Mouse (Mus musculus) retina, adult 2 months (tissue): ENCODE measurements around the gene Hist2h3c1.
"Not testable (repeated sequence)": the region's sequence is repeated elsewhere in the genome, so short reads cannot be mapped to it uniquely, and the experiment has no call there.

ENCODE experiments used
- DNase-seq: peaks from one replicate; pipeline ENCODE4 v3.0.0-alpha.2; 2012; ENCODE audit warnings: low read depth, low spot score

Gene Hist2h3c1

DNA sequence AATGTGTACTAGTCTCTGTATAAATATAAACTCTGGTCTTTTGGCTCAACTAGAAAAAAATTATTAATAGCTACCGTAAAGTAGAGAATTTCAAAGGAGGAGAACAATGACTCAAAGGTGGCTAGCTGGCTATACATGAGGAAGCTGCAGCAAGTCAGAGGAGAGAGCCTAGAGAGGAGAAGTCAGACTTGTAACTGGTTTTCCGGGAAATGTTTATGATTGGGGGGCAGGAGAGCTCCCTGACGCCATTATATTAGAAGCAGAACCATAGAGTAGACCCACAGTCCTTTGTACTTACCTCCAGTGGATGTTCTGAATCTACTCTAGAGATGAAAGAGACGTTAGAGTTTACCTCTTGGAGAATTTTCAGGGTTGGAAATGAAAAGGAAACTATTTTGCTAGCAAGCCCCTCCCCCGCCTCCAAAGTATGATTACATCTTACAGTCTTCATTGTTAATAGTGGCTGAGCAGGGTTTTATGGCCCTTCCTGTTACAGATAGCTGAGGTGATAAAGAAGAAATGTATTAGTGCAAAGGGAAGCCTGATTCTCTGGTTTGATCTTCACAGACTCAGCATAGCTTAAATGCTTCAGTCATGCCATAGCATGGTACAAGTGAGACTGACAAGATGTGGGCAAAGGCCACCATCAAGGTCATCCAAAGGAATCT lies 9.6 kb downstream of the Hist2h3c1 start:
- DNase-seq = no peak

DNA sequence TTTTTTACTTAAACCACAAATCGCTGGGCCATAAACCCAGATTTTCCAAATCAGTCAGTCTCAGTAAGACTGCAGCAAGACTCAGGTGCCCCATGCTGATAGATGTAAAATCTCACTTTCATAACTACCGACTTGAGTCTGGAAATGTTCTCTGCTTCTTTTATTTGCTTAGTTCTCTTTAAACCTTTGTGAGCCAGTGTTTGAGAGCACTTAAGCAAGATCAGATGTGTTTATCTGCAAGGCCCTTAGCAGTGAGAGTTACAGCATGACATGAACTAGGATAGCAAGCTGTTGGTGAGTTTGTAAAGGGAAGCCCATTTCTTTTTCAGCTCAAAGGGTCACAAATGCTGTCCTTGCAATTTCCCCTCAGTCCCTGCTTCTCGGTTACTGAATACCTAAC lies 10.7 kb downstream of the Hist2h3c1 start:
- DNase-seq = no peak

DNA sequence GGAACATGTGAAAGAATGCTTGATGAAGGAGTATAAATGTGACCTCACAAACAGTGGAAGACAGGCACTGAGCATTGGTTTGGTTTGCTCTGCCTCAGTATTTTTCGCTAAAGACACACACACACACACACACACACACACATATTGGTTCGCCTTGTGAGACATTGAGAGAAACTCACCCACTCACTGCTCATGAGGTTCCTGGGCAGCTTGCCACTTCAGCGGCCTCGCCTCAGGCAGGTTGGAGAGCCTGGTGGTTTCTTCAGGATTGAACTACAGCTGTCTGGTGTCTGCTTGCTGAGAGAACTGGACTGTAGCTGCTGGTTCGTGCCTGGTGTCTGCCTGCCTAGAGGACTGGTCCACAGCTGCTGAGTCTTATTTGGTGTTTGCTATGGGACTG lies 13.7 kb downstream of the Hist2h3c1 start:
- no peak for DNase-seq

DNA sequence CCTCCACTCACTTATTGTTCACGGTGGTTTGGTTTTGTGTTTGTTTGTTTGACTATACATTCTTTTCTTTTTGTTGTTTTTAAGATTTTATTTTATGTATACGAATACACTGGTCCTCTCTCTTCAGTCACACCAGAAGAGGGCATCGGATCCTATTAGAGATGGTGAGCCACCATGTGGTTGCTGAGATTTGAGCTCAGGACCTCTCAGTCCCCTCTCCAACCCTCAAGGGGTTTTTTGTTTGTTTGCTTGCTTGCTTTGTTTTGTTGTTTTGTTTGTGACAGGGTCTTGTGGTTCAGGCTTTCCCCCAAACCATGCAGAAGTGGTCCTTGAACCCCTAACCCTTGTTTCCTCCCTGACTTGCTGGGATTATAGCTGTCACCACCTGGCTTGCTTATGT lies 15.1 kb downstream of the Hist2h3c1 start:
- DNase-seq = no peak

DNA sequence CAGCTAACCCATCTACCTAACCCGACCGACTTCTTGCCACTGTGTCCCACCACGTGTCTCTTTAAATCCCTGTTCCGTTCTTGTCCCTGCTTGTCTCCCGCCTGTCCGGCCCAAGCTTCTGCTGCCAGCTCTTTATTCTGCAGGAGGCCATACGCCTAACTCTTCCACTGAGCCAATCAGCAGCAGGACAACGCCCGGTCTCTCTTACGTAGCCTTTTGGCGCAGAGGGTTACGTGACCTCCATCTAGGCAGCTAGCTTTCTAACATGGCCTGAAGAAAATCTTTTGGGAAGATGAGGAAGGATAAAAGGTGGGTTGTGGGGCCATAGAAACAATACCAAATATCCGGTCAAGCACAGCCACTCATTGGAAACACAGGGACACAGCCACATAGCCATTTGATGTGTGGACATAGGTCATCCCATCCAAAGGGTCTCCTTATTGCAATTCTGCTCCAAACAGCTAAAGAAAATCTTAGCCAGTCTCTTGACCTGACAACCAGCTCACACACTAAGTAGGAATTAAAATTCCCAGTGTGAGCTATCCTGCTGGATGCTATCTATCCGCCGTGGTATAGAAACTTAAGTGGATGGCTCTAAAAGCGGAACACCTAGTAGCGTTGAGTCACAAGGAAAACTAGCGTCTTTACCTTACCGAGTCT lies 15.9 kb downstream of the Hist2h3c1 start:
- no peak for DNase-seq

DNA sequence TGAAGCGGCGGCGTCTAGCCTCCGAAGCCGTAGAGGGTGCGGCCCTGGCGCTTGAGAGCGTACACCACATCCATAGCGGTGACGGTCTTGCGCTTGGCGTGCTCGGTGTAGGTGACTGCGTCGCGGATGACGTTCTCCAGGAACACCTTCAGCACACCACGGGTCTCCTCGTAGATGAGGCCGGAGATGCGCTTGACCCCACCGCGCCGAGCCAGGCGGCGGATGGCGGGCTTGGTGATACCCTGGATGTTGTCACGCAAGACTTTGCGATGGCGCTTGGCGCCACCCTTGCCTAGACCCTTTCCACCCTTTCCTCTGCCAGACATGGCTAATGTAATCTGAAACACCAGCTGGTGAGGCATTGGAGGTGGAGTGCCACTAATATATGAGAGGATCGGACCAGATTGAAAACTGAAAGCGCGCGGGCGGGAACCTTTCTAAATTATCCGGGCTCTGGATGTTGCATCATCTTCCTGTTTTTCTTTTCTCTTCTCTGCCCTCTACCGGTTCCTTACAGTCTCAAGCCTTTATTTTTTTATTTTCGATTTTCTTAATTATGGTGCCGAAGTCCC lies 16.6 kb downstream of the Hist2h3c1 start, which contains the start of gene Hist2h4:
Gene Hist2h4, minus strand, starts transcription at position 333 of the 572 bp plus-strand sequence.
- peak; percentile 89 for DNase-seq

DNA sequence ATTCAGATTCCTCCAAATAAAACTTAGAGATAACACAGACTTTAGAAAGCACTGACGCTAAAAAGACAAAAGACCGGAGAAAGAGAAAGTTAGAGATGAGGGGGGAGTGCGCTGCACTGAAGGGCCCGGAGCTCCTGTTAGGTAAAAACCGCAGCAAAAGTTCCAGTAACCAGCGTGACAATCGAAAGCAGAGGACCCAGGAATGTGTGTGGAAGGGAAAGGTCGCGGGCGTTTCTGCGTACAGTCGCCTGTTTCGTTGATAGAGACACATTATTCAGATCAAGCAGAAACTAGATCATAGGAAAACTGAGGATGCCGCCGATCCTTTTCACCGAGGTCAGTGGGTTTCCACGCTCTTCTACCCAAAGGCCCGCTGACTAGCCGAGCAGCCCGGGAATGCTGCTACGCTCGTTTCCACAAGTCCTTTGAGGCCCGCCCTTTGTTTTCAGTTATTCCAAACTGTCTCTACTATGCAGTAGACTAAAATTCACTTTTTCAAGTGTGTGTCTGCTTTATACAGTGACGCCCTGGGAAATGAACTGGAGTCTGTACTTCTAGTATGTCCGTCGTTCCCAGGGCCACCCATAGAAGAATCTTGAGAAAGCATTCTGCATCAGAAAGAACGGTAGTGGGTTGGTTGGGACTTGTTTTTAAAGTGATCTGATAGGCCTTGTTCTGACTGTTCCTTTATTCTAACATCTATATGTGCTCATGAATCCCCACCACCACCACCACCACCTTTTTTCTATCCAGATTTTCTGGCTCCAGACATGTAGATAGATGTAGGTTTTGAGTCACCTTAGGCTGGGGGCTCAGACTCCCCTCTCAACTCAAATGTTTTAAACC lies 17.3 kb downstream of the Hist2h3c1 start:
- DNase-seq = no peak

DNA sequence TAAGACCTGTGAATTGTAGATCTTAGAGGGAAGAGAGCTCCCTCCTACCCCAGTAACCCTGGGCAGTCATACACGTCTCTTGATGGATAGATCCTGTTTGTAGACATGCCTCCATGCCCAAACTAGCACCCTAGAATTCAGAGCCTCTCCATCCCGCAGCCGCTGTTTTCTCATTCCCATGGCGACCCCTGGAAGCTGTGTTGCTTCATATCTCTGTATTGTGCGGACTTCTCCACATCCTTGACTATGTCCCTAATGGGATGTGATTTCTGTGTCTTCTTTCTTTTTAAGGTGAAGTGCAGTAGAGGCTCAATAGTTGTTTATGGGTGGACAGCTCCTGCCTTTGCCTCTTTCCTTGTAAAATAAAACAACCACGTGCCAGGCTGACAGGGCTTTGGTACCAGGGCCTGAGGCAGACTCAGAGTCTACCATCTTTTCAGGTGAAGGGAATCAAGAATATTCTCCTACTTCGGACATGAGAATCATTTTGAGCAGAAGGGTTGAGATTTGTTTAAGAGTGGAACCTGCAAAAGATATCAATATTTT lies 18.0 kb downstream of the Hist2h3c1 start:
- no peak for DNase-seq

DNA sequence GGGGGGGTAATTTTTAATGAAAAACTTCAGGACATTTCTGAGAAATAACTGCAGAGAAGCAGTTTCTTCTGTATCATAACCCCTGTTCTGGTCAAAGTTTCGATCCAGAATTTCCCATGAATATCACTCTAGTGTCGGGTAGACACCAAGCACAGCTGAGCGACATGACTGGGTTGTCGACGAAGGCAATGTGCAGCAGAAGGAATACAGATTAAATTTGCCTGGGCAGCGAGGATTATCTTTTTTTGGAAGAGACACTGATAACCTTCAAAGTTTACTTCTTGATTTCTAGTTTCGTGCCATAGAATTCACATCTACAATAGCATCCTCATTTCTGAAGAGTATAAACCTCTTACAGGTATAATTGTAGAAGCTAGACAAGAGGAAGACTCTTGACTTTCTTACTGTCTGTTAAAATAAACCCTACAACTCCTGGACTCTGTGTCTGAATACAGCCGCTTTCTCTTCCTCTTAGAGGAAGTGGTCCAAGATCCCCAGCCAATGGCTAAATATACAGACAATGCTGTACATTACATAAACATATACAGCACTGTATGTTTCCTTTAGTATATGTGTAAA lies 19.7 kb downstream of the Hist2h3c1 start:
- no peak for DNase-seq

DNA sequence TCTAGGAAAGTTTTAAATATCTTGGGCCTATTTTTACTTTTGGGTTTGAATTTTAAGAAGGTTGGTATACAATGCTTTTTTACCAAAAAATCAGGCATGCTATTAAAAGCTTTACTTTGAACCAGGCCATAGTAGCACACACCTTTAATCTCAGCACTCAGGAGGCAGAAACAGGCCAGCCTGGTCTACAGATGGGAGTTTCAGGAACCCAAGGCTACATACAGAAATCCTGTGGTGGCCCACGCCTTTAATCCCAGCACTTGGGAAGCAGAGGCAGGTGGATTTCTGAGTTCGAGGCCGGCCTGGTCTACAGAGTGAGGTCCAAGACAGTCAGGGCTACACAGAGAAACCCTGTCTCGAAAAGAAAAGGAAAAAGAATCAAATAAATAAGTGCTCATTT lies 21.1 kb downstream of the Hist2h3c1 start:
- no peak for DNase-seq

DNA sequence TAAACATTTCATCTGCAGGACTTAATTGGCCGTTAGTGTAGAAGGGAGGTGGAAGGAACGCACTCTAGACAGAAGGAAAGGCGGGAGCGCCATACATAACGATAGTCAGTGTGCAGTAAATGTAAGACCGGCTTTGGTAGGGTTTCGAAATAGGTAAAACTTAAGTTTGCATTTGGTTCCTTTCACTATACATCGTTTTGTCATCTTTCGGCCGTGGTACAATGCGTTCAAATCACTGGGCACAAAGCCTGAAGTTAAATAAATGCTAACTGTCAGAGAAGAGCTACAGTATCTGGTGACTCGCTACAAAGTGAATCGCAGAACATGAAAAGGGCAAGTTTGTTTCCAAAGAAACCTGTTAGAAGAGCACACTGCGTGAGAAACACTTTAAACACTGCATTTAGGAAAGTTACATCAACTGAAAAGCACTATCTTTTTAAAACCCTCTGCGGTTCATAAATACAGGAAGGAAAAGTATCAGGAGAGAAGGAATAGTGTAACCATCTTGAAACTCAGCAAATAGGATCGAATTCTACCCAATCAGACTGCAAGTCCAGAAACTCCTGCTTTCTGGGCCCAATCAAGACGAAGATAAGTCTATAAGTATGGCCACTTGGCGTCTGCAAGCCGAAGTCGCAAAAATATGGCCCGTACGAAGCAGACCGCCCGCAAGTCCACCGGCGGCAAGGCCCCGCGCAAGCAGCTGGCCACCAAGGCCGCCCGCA lies 21.7 kb downstream of the Hist2h3c1 start, which contains the start of gene Hist2h3b:
Gene Hist2h3b, plus strand, starts transcription at position 604 of the 725 bp plus-strand sequence.
- DNase-seq = no peak

DNA sequence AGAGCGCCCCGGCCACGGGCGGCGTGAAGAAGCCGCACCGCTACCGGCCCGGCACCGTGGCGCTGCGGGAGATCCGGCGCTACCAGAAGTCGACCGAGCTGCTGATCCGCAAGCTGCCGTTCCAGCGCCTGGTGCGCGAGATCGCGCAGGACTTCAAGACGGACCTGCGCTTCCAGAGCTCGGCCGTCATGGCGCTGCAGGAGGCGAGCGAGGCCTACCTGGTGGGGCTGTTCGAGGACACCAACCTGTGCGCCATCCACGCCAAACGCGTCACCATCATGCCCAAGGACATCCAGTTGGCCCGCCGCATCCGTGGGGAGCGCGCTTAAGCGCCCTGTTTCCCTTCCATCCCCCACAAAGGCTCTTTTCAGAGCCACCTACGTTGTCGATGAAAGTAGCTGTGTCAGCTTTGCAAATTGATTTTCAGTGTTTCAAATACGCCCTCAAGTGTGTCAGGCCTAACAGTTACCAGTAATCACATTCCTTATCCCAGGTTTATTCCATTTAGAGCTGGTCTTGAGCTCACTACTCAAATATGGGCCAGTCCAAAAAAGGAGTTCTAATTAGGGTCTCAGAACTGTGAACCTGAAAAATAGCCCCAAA lies 22.4 kb downstream of the Hist2h3c1 start:
- not testable (repeated sequence) for DNase-seq

DNA sequence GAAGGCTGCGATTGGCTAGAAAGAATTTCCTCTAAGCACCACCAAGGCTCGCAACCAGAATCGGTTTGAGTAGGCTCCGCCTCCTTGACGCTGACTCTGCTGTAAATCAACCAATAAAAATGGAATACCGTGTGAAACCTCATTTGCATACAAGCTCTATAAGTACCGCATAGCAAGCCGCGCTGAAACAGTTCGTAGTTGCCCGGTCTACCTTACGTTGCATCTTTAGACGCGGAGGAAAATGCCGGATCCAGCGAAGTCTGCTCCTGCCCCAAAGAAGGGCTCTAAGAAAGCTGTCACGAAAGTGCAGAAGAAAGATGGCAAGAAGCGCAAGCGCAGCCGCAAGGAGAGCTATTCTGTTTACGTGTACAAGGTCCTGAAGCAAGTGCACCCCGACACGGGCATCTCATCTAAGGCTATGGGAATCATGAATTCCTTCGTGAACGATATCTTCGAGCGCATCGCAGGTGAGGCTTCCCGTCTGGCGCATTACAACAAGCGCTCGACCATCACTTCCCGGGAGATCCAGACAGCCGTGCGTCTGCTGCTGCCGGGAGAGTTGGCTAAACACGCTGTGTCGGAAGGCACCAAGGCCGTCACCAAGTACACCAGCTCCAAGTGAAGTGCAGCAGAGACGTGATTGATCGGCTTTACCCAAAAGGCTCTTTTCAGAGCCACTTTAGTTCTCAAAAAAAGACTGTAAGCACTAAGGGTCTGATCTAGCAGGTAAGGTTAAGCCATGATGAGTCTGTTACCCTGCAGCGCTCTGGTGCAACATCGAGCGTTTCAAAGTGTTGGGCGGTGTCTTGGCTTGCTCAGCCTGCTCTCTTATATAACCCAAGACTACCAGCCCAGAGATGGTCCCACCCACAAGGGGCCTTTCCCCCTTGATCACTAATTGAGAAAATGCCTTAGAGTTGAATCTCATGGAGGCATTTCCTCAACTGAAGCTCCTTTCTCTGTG lies 23.3 kb downstream of the Hist2h3c1 start, which contains the start of gene Hist2h2bb:
Gene Hist2h2bb, plus strand, starts transcription at position 242 of the 964 bp plus-strand sequence.
- DNase-seq = peak; percentile 86

DNA sequence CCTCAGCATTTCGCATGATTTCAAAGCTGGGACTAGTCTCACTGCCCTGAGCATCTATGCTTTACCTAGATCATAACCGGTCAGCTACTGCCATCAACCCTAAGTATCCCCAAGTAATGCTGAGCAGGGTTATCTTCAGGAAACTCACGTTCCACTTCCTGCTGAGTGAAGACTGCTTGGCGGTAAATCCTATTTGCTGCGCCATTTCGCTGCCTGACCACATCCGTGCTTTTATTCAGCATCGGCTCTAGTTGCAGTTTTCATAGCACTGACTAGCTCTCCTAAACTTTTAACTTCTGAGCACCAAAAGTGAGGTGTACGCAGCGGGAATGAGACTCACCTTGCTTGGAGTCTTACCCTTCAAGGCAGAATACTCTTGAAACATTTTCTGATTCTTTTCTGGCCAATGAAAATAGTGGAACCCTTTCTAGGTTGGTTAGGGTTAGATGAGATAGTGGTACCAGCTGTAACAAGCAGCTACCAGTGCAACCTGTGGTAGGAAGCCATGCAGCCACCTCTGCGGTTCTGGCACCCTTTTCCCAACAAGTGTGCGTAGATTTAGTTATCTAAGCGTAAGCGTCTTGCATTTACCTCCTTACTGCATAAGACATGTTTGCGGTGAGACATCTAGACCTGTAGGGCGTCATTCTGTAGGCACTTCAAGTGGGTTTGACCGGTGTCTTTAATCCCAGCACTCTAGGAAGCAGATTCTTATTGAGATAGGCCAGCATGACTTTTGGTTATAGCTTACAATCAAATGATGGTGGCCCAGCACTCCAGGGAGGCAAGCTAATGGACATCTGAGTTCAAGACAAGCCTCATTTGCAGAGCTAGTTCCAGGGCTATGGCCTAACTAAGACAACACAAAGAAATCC lies 27.3 kb downstream of the Hist2h3c1 start:
- DNase-seq = no peak

DNA sequence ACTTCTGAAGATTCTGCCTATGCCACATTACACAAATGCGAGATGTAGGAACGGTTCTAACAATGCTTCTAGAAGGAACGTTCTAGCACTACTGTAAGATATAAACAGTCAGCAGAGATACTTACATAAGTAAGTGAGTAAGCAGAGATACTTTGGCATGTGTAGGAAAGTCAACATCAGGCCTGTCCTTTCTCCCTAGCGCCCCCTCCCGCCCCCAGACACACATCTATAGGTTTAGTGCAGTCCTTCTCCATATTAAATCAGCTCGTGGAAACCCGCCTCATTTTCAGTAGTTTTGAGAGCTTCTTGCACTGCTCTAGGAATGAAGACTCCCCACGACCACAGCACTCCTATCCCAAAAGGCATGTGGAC lies 30.9 kb downstream of the Hist2h3c1 start:
- no peak for DNase-seq

DNA sequence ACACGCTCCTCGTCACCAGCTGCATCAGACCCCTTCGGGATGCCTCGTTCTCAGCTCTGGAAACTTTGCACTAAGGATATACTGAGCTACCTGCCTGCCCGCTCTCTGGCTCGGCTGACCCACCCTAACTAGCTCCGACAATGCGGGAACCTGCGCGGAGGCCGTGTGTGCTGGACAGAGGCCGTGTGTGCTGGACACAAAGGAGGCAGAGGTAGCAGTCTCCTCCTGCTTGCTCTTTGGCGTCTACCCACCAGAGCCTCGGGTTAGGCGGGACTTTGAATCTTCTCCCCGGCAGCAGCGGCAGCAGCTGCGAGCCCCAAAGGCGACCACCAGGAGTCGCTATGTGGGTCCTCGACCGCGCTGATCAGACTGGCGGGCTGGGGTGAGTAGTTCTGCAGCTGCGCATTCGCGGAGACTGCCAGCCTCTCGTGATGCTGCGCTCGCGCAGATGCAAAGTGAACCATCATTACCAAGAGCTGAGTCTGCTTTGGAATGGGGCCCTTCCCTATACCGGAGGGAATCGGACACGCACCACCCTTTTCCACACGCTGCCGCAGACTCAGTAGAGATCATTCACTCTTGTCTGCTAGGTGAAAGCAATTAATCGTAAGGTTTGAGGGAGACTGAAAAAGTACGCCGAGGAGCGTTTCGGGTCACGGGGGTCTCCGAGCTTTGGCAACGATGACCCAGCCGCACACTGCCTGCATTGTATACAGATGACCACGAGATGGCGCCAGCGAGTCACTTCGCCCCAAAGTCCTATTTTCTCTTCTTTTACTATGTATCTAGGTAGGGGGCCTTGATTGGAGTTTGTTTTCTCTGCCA lies 31.5 kb downstream of the Hist2h3c1 start:
- DNase-seq = no peak

DNA sequence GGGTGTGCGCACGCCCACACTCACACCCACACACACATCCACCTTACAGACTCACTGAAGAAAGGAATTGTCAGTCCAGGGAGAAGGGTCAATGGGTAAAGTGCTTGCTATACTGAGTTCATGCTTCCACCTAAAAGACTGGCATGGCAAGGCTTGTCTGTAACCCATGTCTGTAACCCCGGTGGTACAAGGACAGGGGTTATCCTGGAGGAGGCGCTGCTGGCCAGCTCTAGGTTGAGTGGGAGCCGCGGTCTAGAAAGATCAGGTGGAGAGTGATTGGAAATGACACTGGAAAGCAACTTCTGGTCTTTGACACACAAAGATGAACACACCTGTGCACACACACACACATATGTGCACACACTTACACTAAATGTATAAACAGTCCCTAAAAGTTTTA lies 34.2 kb downstream of the Hist2h3c1 start:
- no peak for DNase-seq
